In genomic region chr17:10452801-10453200, GRCm38 (mm10) we compare ENCODE assay signal across 22 mouse cellular contexts.
DNase-seq lines count a peak whose midpoint lies in the region; ATAC-seq and TF ChIP-seq lines count a peak whose summit lies in the region.
"Had no signal": no experiment of that assay in that cellular context is flagged by ENCODE, and none has a peak within 500 bp of the region (broad histone marks: within the 10 kb centered on the region; RNA-seq: fewer than 3 reads in every experiment).

No protein-coding gene starts in this region.

- 90% methylated on average over 3 of the region's 3 CpGs for WGBS in heart, embryonic 11.5 days (ENCODE audit: insufficient replicate concordance)
- 79% methylated on average over 3 of the region's 3 CpGs for WGBS in heart, embryonic 15.5 days

- TF ChIP-seq CTCF in layer of hippocampus, adult 2 months (conservative IDR thresholded peaks at IDR 0.05) = no peak

- no peaks in the 10 kb centered on the region for H3K27me3 ChIP-seq in heart, embryonic 11.5 days (ENCODE audit: control insufficient read depth, insufficient read depth, low read length)
- no peaks in the 10 kb centered on the region for H3K27me3 ChIP-seq in heart, embryonic 15.5 days
- H3K27me3 ChIP-seq: CH12.LX; forebrain, embryonic 15.5 days; hindbrain, embryonic 13.5 days; Patski had no signal

- no peak overlapping the region for H3K4me2 ChIP-seq in heart, embryonic 11.5 days
- no peak overlapping the region for H3K4me2 ChIP-seq in heart, embryonic 15.5 days
- H3K4me2 ChIP-seq: forebrain, embryonic 15.5 days; hindbrain, embryonic 13.5 days had no signal

- H3K4me3 ChIP-seq in heart, embryonic 11.5 days (ENCODE audit: low read depth, low read length) = no peak overlapping the region
- no peak overlapping the region for H3K4me3 ChIP-seq in heart, embryonic 15.5 days
- H3K4me3 ChIP-seq in layer of hippocampus, adult 2 months = no peak overlapping the region
- H3K4me3 ChIP-seq in brown adipose tissue, adult 24 weeks (ENCODE audit: insufficient read depth, low read depth, low read length) = no peak overlapping the region
- H3K4me3 ChIP-seq: embryonic facial prominence, embryonic 10.5 days; forebrain, embryonic 15.5 days; hindbrain, embryonic 13.5 days had no signal

- no peak for ATAC-seq in heart, embryonic 11.5 days (replicated peaks; ENCODE audit: insufficient number of reproducible peaks, low FRiP score, low TSS enrichment)
- no peak for ATAC-seq in heart, embryonic 15.5 days (replicated peaks; ENCODE audit: insufficient number of reproducible peaks, insufficient read depth, low FRiP score, low read depth)
- ATAC-seq: activated CD4-positive, CD25-positive, alpha-beta regulatory T cell, adult 4 months; forebrain, embryonic 15.5 days; hindbrain, postnatal 0 days; Patski had no signal

- H3K27ac ChIP-seq in heart, embryonic 11.5 days (ENCODE audit: low read depth, low read length) = no peak overlapping the region
- H3K27ac ChIP-seq in heart, embryonic 15.5 days = peak overlapping the region; percentile 12; the same call in 1 of the 2 replicates
- H3K27ac ChIP-seq in layer of hippocampus, adult 2 months = peak overlapping the region; percentile 70
- peak overlapping the region; percentile 93 for H3K27ac ChIP-seq in brown adipose tissue, adult 24 weeks (replicated peaks; ENCODE audit: low read depth, low read length)
- H3K27ac ChIP-seq: embryonic facial prominence, embryonic 10.5 days; forebrain, embryonic 15.5 days had no signal

- H3K9me3 ChIP-seq in heart, embryonic 11.5 days (replicated peaks; ENCODE audit: control insufficient read depth, low read length) = no peaks in the 10 kb centered on the region
- H3K9me3 ChIP-seq in heart, embryonic 15.5 days (replicated peaks) = no peaks in the 10 kb centered on the region
- H3K9me3 ChIP-seq: embryonic facial prominence, embryonic 10.5 days; forebrain, embryonic 15.5 days; hindbrain, embryonic 13.5 days had no signal

- DNase-seq in heart, adult 11 months = peak; percentile 96
- DNase-seq in heart, postnatal 4 days = no peak
- no peak for DNase-seq in layer of hippocampus, adult 2 months (ENCODE audit: low spot score in 2 of 2)
- no peak for DNase-seq in layer of hippocampus, adult 11-12 months (ENCODE audit: low spot score)
- no peak for DNase-seq in spleen, postnatal 10 days (ENCODE audit: low spot score in 2 of 2)
- DNase-seq: adrenal gland, postnatal 14 days; cerebellum, adult 18-20 months; cerebellum, adult 9-11 months; cerebellum, postnatal 36 days; gastrocnemius, postnatal 14 days; kidney, adult 11 months; kidney, adult 9 months had no signal

- no peak overlapping the region for H3K9ac ChIP-seq in heart, embryonic 11.5 days (ENCODE audit: low read depth, low read length)
- H3K9ac ChIP-seq in heart, embryonic 15.5 days = no peak overlapping the region
- H3K9ac ChIP-seq: forebrain, embryonic 15.5 days; hindbrain, embryonic 13.5 days had no signal

- H3K4me1 ChIP-seq in heart, embryonic 11.5 days (ENCODE audit: control insufficient read depth, insufficient read depth, low read length) = peaks cover 21% of the 10 kb centered on the region
- H3K4me1 ChIP-seq in heart, embryonic 15.5 days (replicated peaks) = peaks cover 40% of the 10 kb centered on the region
- H3K4me1 ChIP-seq in brown adipose tissue, adult 24 weeks (ENCODE audit: control insufficient read depth, insufficient read depth, insufficient read length, low read length) = peaks cover 49% of the 10 kb centered on the region

- H3K36me3 ChIP-seq in heart, embryonic 11.5 days (ENCODE audit: control insufficient read depth, insufficient read depth, low read length) = no peaks in the 10 kb centered on the region
- H3K36me3 ChIP-seq in heart, embryonic 15.5 days = no peaks in the 10 kb centered on the region
- H3K36me3 ChIP-seq: embryonic facial prominence, embryonic 10.5 days; forebrain, embryonic 15.5 days; hindbrain, embryonic 13.5 days had no signal
